Mouse (Mus musculus): ENCODE results near the gene Gm49391.
"Not testable (repeated sequence)": the region's sequence is repeated elsewhere in the genome, so short reads cannot be mapped to it uniquely, and the experiment has no call there.

Gm49391 gene

GRCm38 (mm10) chr13:60936500-60936901, at the start of gene Gm49391, which contains the start of gene Ctla2a:
Gene Gm49391, minus strand, starts transcription at chr13:60936571.
Gene Ctla2a, minus strand, starts transcription at chr13:60936625.
- CTCF ChIA-PET = no interaction called here

- CTCF ChIA-PET = not testable (repeated sequence)
These were observed 35.9 kb upstream of the Gm49391 start for GRCm38 (mm10) chr13:60972319-60972718.

- CTCF ChIA-PET = not testable (repeated sequence)
These were observed 27.6 kb upstream of the Gm49391 start for GRCm38 (mm10) chr13:60963985-60964384.

GRCm38 (mm10) chr13:60961706-60962105, 25.3 kb upstream of the Gm49391 start:
- CTCF ChIA-PET = no interaction called here

- CTCF ChIA-PET = not testable (repeated sequence)
These were observed 5.5 kb upstream of the Gm49391 start, which contains the start of gene Tpbpa for GRCm38 (mm10) chr13:60941884-60942283. Gene Tpbpa, minus strand, starts transcription at chr13:60941984.

GRCm38 (mm10) chr13:60935490-60935889, 881 bp downstream of the Gm49391 start, which contains the start of gene Gm49393:
Gene Gm49393, minus strand, starts transcription at chr13:60935590.
- CTCF ChIA-PET = not testable (repeated sequence)

- CTCF ChIA-PET = not testable (repeated sequence)
These were observed 31.6 kb downstream of the Gm49391 start, which contains the start of gene Tpbpb for GRCm38 (mm10) chr13:60904780-60905179. Gene Tpbpb, minus strand, starts transcription at chr13:60904880.

- CTCF ChIA-PET = no interaction called here
These were observed 39.0 kb downstream of the Gm49391 start, which contains the start of gene Ctla2b for GRCm38 (mm10) chr13:60897328-60897727. Gene Ctla2b, minus strand, starts transcription at chr13:60897447.

GRCm38 (mm10) chr13:60896794-60897193, 39.6 kb downstream of the Gm49391 start, which contains the start of gene Gm49392:
Gene Gm49392, minus strand, starts transcription at chr13:60896894.
- CTCF ChIA-PET = not testable (repeated sequence)

GRCm38 (mm10) chr13:60895406-60896160, 40.8 kb downstream of the Gm49391 start:
- CTCF ChIA-PET = no interaction called here

- CTCF ChIA-PET = no interaction called here
These were observed 44.1 kb downstream of the Gm49391 start for GRCm38 (mm10) chr13:60892301-60892700.

- CTCF ChIA-PET = no interaction called here
These were observed 72.1 kb downstream of the Gm49391 start, which contains the start of gene 4930486L24Rik for GRCm38 (mm10) chr13:60864281-60864680. Gene 4930486L24Rik, minus strand, starts transcription at chr13:60864475.

- CTCF ChIA-PET = no interaction called here
These were observed 87.9 kb downstream of the Gm49391 start for GRCm38 (mm10) chr13:60848241-60849120.

Data from spleen, embryonic (tissue).